Mouse (Mus musculus) brain, embryonic 14.5 days (tissue): ENCODE data around the gene Psmb3.

Experiments
- CTCF ChIP-seq: fragments of 200-500 bp; IDR thresholded peaks from 2 replicates; pipeline ENCODE4 v1.5.1; 2012; ENCODE audit warnings: inconsistent platforms, mild to moderate bottlenecking, moderate library complexity, borderline replicate concordance; ENCODE audit not compliant: insufficient read depth, insufficient read length; ENCODE audit errors: extremely low read depth
- POLR2A ChIP-seq: fragments of 200-500 bp; IDR thresholded peaks from 2 replicates; pipeline ENCODE4 v1.6.1; 2012; ENCODE audit warnings: mild to moderate bottlenecking, inconsistent platforms, borderline replicate concordance; ENCODE audit not compliant: poor library complexity, insufficient read depth, insufficient read length, severe bottlenecking; ENCODE audit errors: extremely low read depth

GRCm38 (mm10) chr11:97664771-97665240 is 38.4 kb upstream of the Psmb3 start:
- TF ChIP-seq POLR2A (no peak), CTCF (peak; percentile 6; the same call in 1 of the 2 replicates)
